In the genomic region with DNA sequence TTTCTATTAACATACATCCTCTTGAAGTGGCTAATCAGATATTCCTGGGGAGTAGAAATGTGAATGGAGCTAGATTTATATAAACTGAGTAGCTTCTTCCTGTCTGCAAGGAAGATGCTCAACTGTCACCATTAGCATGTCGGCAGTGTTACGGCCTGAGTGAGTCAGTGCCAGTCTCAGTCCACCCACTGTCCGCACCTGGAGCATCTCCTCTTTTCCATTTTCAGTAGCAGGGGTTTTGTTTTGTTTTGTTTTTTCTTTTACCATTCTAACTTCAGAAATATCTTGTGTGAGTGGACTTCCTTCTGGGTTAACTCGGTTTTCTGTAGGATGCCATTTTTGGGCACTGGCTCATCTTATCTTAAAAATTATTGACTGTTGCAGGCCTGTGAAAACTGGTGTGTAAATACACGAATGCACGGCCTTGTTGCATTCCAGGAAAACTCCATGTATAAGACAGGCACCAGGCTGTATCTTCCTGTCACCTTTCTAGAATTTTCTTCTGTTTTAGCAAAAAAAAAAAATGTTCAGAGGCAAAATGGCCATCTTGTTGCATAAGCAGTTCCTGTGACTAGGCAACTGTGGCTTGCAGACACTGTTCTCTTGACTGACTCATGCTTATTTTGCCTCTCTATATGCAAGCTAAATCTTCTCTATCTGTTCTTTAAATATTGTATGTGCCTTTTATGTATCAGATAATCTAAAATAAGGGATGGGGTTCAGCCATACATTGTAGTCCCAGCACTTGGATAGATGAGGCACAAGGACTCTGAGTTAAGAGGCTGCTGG, we compare ENCODE assay signal across 27 mouse cellular contexts. TPM values are rescaled to one million over a fixed set of nuclear protein-coding genes. Genes with fewer than 3 reads are reported as not detected.
DNase-seq lines count a peak whose midpoint lies in the region; ATAC-seq and TF ChIP-seq lines count a peak whose summit lies in the region.
"Had no signal": no experiment of that assay in that cellular context is flagged by ENCODE, and none has a peak within 500 bp of the region (broad histone marks: within the 10 kb centered on the region; RNA-seq: fewer than 3 reads in every experiment).

No protein-coding gene starts in this region.

- WGBS in kidney, adult 2 months: 90% methylated on average over 6 of the region's 6 CpGs

- H3K4me1 ChIP-seq in kidney, adult 2 months (ENCODE audit: control insufficient read depth, insufficient read depth, low read length): no peaks in the 10 kb centered on the region
- H3K4me1 ChIP-seq: forebrain, embryonic 15.5 days; limb, embryonic 10.5 days; lung, embryonic 15.5 days; stomach, embryonic 15.5 days had no signal

- peak overlapping the region; percentile 62 for H3K27ac ChIP-seq in layer of hippocampus, adult 2 months
- no peak overlapping the region for H3K27ac ChIP-seq in kidney, adult 2 months (ENCODE audit: insufficient read depth, low read depth, low read length)
- H3K27ac ChIP-seq: embryonic facial prominence, embryonic 10.5 days; forebrain, embryonic 15.5 days; heart, embryonic 13.5 days; hindbrain, postnatal 0 days; kidney, embryonic 15.5 days; limb, embryonic 10.5 days; lung, embryonic 15.5 days; stomach, embryonic 15.5 days had no signal

- H3K27me3 ChIP-seq in kidney, adult 2 months (replicated peaks; ENCODE audit: control insufficient read depth, insufficient read depth, low read length): no peaks in the 10 kb centered on the region
- H3K27me3 ChIP-seq: forebrain, embryonic 15.5 days; heart, embryonic 13.5 days; kidney, embryonic 15.5 days; lung, embryonic 15.5 days; Patski; stomach, embryonic 15.5 days had no signal

- no peak for TF ChIP-seq CTCF in layer of hippocampus, adult 2 months (conservative IDR thresholded peaks at IDR 0.05)
- TF ChIP-seq CTCF in kidney, adult 2 months (conservative IDR thresholded peaks at IDR 0.05; ENCODE audit: insufficient read depth, insufficient read length, low read depth, low read length): no peak

- no peak for DNase-seq in layer of hippocampus, adult 2 months (ENCODE audit: low spot score in 2 of 2)
- DNase-seq in layer of hippocampus, postnatal 14 days (ENCODE audit: low spot score in 2 of 2): no peak
- DNase-seq in 416B (ENCODE audit: low read depth): peak; percentile 86
- DNase-seq in kidney, adult 9 months: no peak
- no peak for DNase-seq in kidney, adult 2 months
- DNase-seq in thymus, postnatal 36 days: no peak
- DNase-seq: cerebellum, adult 8-10 months; gastrocnemius, postnatal 14 days; heart, adult 18-20 months; heart, postnatal 14 days; kidney, postnatal 36 days; lung, postnatal 36 days; right cerebral cortex, postnatal 14 days had no signal

- H3K4me3 ChIP-seq in layer of hippocampus, adult 2 months: no peak overlapping the region
- H3K4me3 ChIP-seq in kidney, adult 2 months (ENCODE audit: insufficient read depth, low read depth, low read length): no peak overlapping the region
- H3K4me3 ChIP-seq: embryonic facial prominence, embryonic 10.5 days; forebrain, embryonic 15.5 days; heart, embryonic 13.5 days; kidney, embryonic 15.5 days; limb, embryonic 10.5 days; lung, embryonic 15.5 days; stomach, embryonic 15.5 days had no signal

- TF ChIP-seq POLR2A in kidney, adult 2 months (IDR thresholded peaks at IDR 0.05; ENCODE audit: low read depth, low read length): no peak

- ATAC-seq in common myeloid progenitor, adult 5-6 weeks (replicated peaks; ENCODE audit: low read depth, poor library complexity, severe bottlenecking): peak; percentile 31; the same call in 1 of the 2 replicates
- ATAC-seq in megakaryocyte, adult 5-6 weeks (ENCODE audit: poor library complexity, severe bottlenecking): peak; percentile 60
- ATAC-seq: CD4-positive, CD25-positive, alpha-beta regulatory T cell, adult 4 months; forebrain, embryonic 15.5 days; hindbrain, postnatal 0 days; intestine, embryonic 16.5 days; Patski had no signal

- H3K36me3 ChIP-seq in kidney, adult 2 months (ENCODE audit: control insufficient read depth, insufficient read depth, low read length): no peaks in the 10 kb centered on the region

RNA-seq across cellular contexts. Expression of a gene that starts 9.6 kb away (rescaled TPM):
- total RNA-seq in layer of hippocampus, adult 2 months (2021): 1 to 10 TPM; 2.7 to 5.5 TPM
- total RNA-seq in layer of hippocampus, postnatal 14 days (2021): 1 to 10 TPM; 1.4 to 2.3 TPM
- total RNA-seq in common myeloid progenitor, adult 5-6 weeks (2017): 3.4 TPM in 1 of 2 replicates, not detected in the other
- total RNA-seq in megakaryocyte, adult 5-6 weeks (2015): 5.9 and 8.8 TPM in 2 replicates
- total RNA-seq in megakaryocyte, adult 5-6 weeks (2017): 1.4 and 3.7 TPM in 2 replicates
- polyA plus RNA-seq in kidney, adult 2 months (2012; rRNA removed): 0.63 and 0.94 TPM in 2 replicates
- polyA plus RNA-seq: liver, adult 2 months had no signal

RNA-seq across cellular contexts. Expression of a gene that starts 33.6 kb away (rescaled TPM):
- total RNA-seq in layer of hippocampus, adult 2 months (2021): under 1 TPM; 0.59 to 0.66 TPM
- 1 to 10 TPM; 1.0 to 1.5 TPM for total RNA-seq in layer of hippocampus, postnatal 14 days (2021)
- total RNA-seq in common myeloid progenitor, adult 5-6 weeks (2017): 0.73 TPM in 1 of 2 replicates, not detected in the other
- 12.2 and 17.0 TPM in 2 replicates for total RNA-seq in megakaryocyte, adult 5-6 weeks (2015)
- total RNA-seq in megakaryocyte, adult 5-6 weeks (2017): 21.3 and 32.8 TPM in 2 replicates
- polyA plus RNA-seq in kidney, adult 2 months (2012; rRNA removed): 10.5 and 10.9 TPM in 2 replicates
- polyA plus RNA-seq: CD4-positive, CD25-positive, alpha-beta regulatory T cell, adult 4 months had no signal

RNA-seq across cellular contexts. Expression of a gene that starts 44.4 kb away (rescaled TPM):
- total RNA-seq in layer of hippocampus, adult 2 months (2021): 10 to 100 TPM; 70.6 to 82.7 TPM
- 10 to 100 TPM; 66.5 to 68.1 TPM for total RNA-seq in layer of hippocampus, postnatal 14 days (2021)
- 81.4 and 94.2 TPM in 2 replicates for total RNA-seq in common myeloid progenitor, adult 5-6 weeks (2017)
- total RNA-seq in megakaryocyte, adult 5-6 weeks (2015): 163 and 164 TPM in 2 replicates
- 143 and 160 TPM in 2 replicates for total RNA-seq in megakaryocyte, adult 5-6 weeks (2017)
- polyA plus RNA-seq in kidney, adult 2 months (2012; rRNA removed): 92.2 and 97.3 TPM in 2 replicates

RNA-seq across cellular contexts. Expression of a gene that starts 45.5 kb away (rescaled TPM):
- 1 to 10 TPM; 6.3 to 6.9 TPM for total RNA-seq in layer of hippocampus, adult 2 months (2021)
- 1 to 10 TPM; 9.0 TPM for total RNA-seq in layer of hippocampus, postnatal 14 days (2021)
- total RNA-seq in common myeloid progenitor, adult 5-6 weeks (2017): 1.1 TPM in 1 of 2 replicates, not detected in the other
- total RNA-seq in megakaryocyte, adult 5-6 weeks (2015): 0.52 and 0.58 TPM in 2 replicates
- total RNA-seq in megakaryocyte, adult 5-6 weeks (2017): 0.33 TPM in 1 of 2 replicates, not detected in the other
- 0.86 and 0.91 TPM in 2 replicates for polyA plus RNA-seq in kidney, adult 2 months (2012; rRNA removed)
- total RNA-seq: liver, adult 2 months had no signal
